Mouse (Mus musculus): ENCODE data around the gene Pcdh18. TPM values are rescaled to one million over a fixed set of nuclear protein-coding genes. Genes with fewer than 3 reads are reported as not detected.

Pcdh18 gene
- 4.3 and 6.8 TPM in 2 replicates for polyA plus RNA-seq (2012; rRNA removed)

GRCm38 (mm10) chr3:49756870-49757625, at the start of gene Pcdh18:
Gene Pcdh18, minus strand, starts transcription at chr3:49757325.

Data from ovary, adult 2 months (tissue).